Mouse (Mus musculus) lung, postnatal 0 days (tissue): ENCODE measurements around the gene Lingo3. TPM values are rescaled to one million over a fixed set of nuclear protein-coding genes. Genes with fewer than 3 reads are reported as not detected.

ENCODE experiments used
- ATAC-seq: fragments of 200-750 bp; cut with Nextera tagmentation; 2 replicates; pipeline ENCODE4 v1.8.0; 2017; ENCODE audit warnings: moderate library complexity
- DNase-seq: peaks from one replicate; pipeline ENCODE4 v3.0.0-alpha.2; 2016; ENCODE audit warnings: low spot score
- H3K27ac ChIP-seq: fragments of 300-500 bp; sonication (generic); 2 replicates; pipeline ENCODE4 v1.5.1; 2014; ENCODE audit warnings: antibody characterized with exemption, mild to moderate bottlenecking, low read length, mixed read lengths
- H3K27me3 ChIP-seq: fragments of 300-500 bp; sonication (generic); replicated peaks from 2 replicates; pipeline ENCODE4 v1.6.1; 2014; ENCODE audit warnings: low read length, mixed read lengths; ENCODE audit not compliant: insufficient read depth
- H3K36me3 ChIP-seq: fragments of 300-500 bp; sonication (generic); 2 replicates; pipeline ENCODE4 v1.6.1; 2014; ENCODE audit warnings: low read length, mixed read lengths; ENCODE audit not compliant: insufficient read depth
- H3K4me1 ChIP-seq: fragments of 300-500 bp; sonication (generic); 2 replicates; pipeline ENCODE4 v1.6.1; 2014; ENCODE audit warnings: antibody characterized with exemption, low read depth, low read length, mixed read lengths; ENCODE audit not compliant: insufficient read depth
- H3K4me2 ChIP-seq: fragments of 300-500 bp; sonication (generic); replicated peaks from 2 replicates; pipeline ENCODE4 v1.6.1; 2014; ENCODE audit warnings: low read depth, mild to moderate bottlenecking, low read length, moderate library complexity, mixed read lengths
- H3K4me3 ChIP-seq: fragments of 300-500 bp; sonication (generic); 2 replicates; pipeline ENCODE4 v1.5.1; 2014; ENCODE audit warnings: low read depth, low read length
- H3K9ac ChIP-seq: fragments of 300-500 bp; sonication (generic); replicated peaks from 2 replicates; pipeline ENCODE4 v1.6.1; 2014; ENCODE audit warnings: low read depth, mild to moderate bottlenecking
- H3K9me3 ChIP-seq: fragments of 300-500 bp; sonication (generic); 2 replicates; pipeline ENCODE4 v1.6.1; 2016; ENCODE audit warnings: low read length, mixed read lengths
- CTCF ChIP-seq: IDR thresholded peaks from 2 replicates; pipeline ENCODE4 v1.5.1; 2016; ENCODE audit warnings: antibody characterized with exemption, mild to moderate bottlenecking
- EP300 ChIP-seq: IDR thresholded peaks from 2 replicates; pipeline ENCODE4 v1.6.1; 2016; ENCODE audit warnings: antibody characterized with exemption, mild to moderate bottlenecking, control low read depth
- WGBS: fragments of 180-500 bp; shearing (Covaris S2); extraction: QIAGEN DNeasy Blood & Tissue Kit; methylation state at CpG from one replicate; pipeline ENCODE4 v1.1.7; 2014; 5-methylcytosine and 5-hydroxymethylcytosine counted together
- polyA plus RNA-seq: library from polyadenylated mRNA; unstranded; fragments of >200 nt; fragmentation: Nextera tagmentation; extraction: Ambion mirVana; gene quantifications from 2 replicates; pipeline ENCODE4 v1.2.1, GENCODE M21; 2015

Gene Lingo3
- polyA plus RNA-seq, 1 experiment from 2014 or later = not detected

- Histone ChIP-seq H3K36me3 (0 out of 2 replicates have a peak, but pooled peaks cover 3% of the 10 kb centered on the region), H3K4me3 (no peak overlapping the region), H3K4me1 (peaks cover 7% of the 10 kb centered on the region), H3K9ac (no peak overlapping the region), H3K27me3 (no peaks in the 10 kb centered on the region), H3K27ac (no peak overlapping the region), H3K9me3 (no peaks in the 10 kb centered on the region), H3K4me2 (no peak overlapping the region)
- no peak for ATAC-seq
- DNase-seq = no peak
- no peak for TF ChIP-seq CTCF
- no peak for TF ChIP-seq EP300
- 80% methylated on average over 10 of the region's 10 CpGs for WGBS
These were observed 41.5 kb downstream of the Lingo3 start for GRCm38 (mm10) chr10:80802204-80802912.

- H3K4me1 ChIP-seq = peaks cover 16% of the 10 kb centered on the region
- TF ChIP-seq EP300 (no peak), CTCF (no peak)
- DNase-seq (peak; percentile 57), ATAC-seq (no peak)
- H3K27ac ChIP-seq = peak overlapping the region; percentile 94
- 0 out of 2 replicates have a peak, but pooled peaks cover 8% of the 10 kb centered on the region for H3K36me3 ChIP-seq
- peak overlapping the region; percentile 85 for H3K4me2 ChIP-seq
- WGBS = 0% methylated on average over 18 of the region's 18 CpGs
- H3K9ac ChIP-seq = peak overlapping the region; percentile 98
- no peaks in the 10 kb centered on the region for H3K9me3 ChIP-seq
- H3K27me3 ChIP-seq = no peaks in the 10 kb centered on the region
- H3K4me3 ChIP-seq = peak overlapping the region; percentile 84
These were observed 44.7 kb downstream of the Lingo3 start for GRCm38 (mm10) chr10:80799070-80799566.

DNA sequence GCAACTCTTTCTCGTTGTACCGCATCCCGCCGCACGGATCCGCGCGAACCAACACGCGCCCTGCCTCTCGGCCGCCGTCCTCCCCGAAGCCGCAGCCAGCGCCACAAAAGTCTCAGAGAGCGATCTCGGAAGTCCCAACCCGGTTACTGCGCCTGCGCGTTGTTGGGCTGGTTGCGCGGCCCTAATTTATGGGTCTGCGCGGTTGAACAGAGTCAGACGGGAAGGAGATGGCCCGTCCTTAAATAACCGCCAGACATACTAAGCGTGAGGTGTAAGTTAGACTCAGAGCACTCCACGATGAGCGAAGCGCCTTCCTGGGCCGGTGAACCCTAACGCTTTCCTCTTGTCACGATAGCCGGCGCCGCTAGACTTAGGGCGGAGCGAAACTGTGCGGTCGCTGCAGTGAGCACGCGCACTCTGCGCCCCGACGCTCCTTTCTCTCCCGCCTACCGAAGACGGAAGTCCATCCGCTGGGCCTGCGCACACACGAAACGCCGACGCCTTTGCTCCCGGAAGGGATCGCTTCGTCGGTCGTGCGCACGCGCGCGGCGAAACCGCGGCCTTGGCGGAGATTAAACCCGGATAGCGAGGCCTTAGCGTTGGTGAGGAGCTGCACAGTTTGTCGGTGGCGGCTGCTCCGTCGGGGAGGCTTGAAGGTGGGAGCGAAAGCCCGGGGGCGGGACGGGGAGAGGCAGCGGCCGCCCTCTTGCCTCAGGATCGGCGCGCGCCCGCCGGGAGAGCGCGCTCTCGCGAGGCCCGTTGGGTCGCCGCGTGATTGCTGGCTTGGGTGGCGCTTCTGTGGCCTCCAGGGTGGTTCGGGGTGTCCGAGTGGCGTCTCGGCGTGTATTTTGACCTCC, 45.5 kb downstream of the Lingo3 start, which contains the start of the genes Sf3a2 and Plekhj1:
Gene Sf3a2 (plus strand): TSS at position 49 of the 857 bp plus-strand sequence.
Gene Plekhj1 (minus strand): TSS at position 477 of the 857 bp plus-strand sequence.
- Histone ChIP-seq H3K9me3 (no peaks in the 10 kb centered on the region), H3K4me3 (peak within 1 kb of the TSS; percentile 84), H3K36me3 (0 out of 2 replicates have a peak, but pooled peaks cover 11% of the 10 kb centered on the region), H3K9ac (peak within 1 kb of the TSS; percentile 98), H3K4me2 (peak within 1 kb of the TSS; percentile 85), H3K4me1 (peaks cover 16% of the 10 kb centered on the region), H3K27me3 (no peaks in the 10 kb centered on the region), H3K27ac (peak within 1 kb of the TSS; percentile 94)
- peak; percentile 99 for DNase-seq
- 1% methylated on average over 91 of the region's 104 CpGs for WGBS
- ATAC-seq = peak; percentile 96
- TF ChIP-seq EP300 = peak; percentile 33; the same call in 1 of the 2 replicates
- no peak for TF ChIP-seq CTCF

GRCm38 (mm10) chr10:80797186-80798149, 46.4 kb downstream of the Lingo3 start:
- 0 out of 2 replicates have a peak, but pooled peaks cover 11% of the 10 kb centered on the region for H3K36me3 ChIP-seq
- no peaks in the 10 kb centered on the region for H3K9me3 ChIP-seq
- peak; percentile 81 for DNase-seq

DNA sequence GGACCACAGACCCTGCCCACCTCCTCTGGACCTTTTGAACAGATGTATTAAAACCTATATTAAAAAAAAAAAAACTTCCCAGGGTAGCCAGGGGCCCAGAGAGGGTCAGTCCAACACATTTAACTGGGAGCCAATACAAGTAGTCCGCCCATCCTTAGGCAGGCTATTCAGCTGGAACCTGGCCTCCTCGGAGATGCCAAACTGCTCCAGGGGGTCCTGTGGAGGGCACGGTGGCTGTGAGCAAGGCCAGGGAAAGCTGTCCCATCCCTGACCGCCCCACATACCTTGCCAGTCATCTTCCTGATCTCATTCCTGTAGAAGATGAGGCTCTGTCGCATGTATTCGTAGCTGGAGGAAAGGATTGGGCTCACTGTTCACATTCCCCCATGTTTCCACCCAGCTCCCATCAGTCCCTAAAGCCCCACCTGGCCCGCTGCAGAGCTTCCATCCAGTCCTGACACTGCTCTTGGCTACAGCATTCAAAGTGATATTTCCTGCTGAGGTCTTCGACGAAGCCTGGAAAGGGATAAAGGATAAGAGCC, 47.5 kb downstream of the Lingo3 start:
- 0 out of 2 replicates have a peak, but pooled peaks cover 8% of the 10 kb centered on the region for H3K36me3 ChIP-seq
- WGBS = 77% methylated on average over 9 of the region's 9 CpGs
- no peaks in the 10 kb centered on the region for H3K27me3 ChIP-seq
- no peaks in the 10 kb centered on the region for H3K9me3 ChIP-seq
- no peak overlapping the region for H3K9ac ChIP-seq
- H3K4me2 ChIP-seq = no peak overlapping the region
- DNase-seq (no peak), ATAC-seq (no peak)
- TF ChIP-seq EP300 = no peak
- no peak for TF ChIP-seq CTCF
- peaks cover 16% of the 10 kb centered on the region for H3K4me1 ChIP-seq
- no peak overlapping the region for H3K4me3 ChIP-seq
- no peak overlapping the region for H3K27ac ChIP-seq

More at GRCm38 (mm10) chr10:80797186-80798149, 46.4 kb downstream of the Lingo3 start:
- Histone ChIP-seq H3K4me3 (peak overlapping the region; percentile 84), H3K27me3 (no peaks in the 10 kb centered on the region), H3K4me1 (peaks cover 16% of the 10 kb centered on the region), H3K4me2 (peak overlapping the region; percentile 85), H3K27ac (peak overlapping the region; percentile 94), H3K9ac (peak overlapping the region; percentile 98)
- peak; percentile 71 for ATAC-seq
- 2% methylated on average over 52 of the region's 59 CpGs for WGBS
- no peak for TF ChIP-seq EP300
- no peak for TF ChIP-seq CTCF
